Mouse (Mus musculus) kidney, postnatal 36 days (tissue): Measurements from ENCODE around the gene Fam171a2.

Experiments used
- DNase-seq, 2 experiments: peaks; one replicate each; pipeline ENCODE4 v3.0.0; 2021 to 2022; ENCODE audit warnings: mixed read lengths in 2 of 2

Fam171a2 gene

DNA sequence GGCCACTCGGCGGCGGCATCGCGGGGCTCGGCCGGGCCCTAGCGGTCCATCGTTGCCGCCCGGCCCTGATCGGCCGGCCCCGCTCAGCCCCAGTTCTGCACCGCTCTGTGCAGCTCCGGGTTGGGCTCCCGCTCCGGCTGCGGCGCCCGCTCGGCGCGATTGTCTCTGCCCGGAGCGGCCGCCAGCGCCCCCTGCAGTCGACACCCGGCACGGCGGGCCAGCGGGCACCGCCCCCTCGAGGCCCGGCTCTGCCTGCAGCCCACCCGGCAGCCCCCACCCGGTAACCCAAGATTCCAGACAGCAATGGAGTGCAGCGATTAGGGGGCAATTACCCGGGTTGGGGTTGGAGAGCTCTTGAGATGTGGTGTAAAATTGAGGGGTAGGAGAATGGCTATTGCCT is at the start of gene Fam171a2:
TSS of gene Fam171a2 (minus strand) at position 186 of the 400 bp plus-strand sequence.
- DNase-seq = peak in 1 of 2 experiments; percentile 85

DNA sequence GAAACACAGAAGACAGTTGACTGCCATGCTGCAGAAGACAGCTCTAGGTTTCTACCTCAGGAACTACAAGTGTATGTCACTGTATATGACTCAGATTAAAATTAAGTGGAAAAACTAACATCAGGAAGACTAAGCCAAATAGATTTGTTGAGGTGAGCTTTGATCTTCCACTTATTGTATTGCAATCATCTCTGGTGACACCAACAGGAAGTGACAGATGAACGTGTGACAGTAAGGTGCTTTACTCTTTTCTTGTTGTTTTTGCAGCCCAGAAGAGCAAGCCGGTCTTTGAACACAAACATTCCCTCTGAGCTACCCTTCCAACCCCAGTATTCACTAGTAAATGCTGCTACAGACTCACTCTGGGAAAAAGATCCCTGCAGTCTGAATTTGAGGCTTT is 49.2 kb upstream of the Fam171a2 start:
- DNase-seq = no peak

DNA sequence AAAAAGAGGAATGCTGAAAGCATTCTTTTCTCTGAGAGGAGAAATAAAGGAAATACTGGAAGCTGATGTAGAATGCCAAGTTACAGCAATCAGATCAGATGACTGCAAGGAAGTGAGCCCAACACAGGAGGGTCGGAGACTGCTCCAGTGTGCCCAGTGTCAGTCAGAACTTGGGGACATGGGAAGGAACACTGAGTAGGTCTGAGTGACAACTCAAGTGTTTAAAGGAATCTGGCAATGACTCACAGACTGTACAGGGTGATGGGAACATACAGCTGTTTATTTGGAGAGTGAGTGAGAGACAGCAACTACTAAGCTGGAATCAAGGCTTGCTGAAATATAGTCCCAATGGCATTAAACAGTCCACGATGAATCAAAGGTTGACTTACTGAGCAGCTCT is 48.7 kb upstream of the Fam171a2 start:
- DNase-seq = no peak

DNA sequence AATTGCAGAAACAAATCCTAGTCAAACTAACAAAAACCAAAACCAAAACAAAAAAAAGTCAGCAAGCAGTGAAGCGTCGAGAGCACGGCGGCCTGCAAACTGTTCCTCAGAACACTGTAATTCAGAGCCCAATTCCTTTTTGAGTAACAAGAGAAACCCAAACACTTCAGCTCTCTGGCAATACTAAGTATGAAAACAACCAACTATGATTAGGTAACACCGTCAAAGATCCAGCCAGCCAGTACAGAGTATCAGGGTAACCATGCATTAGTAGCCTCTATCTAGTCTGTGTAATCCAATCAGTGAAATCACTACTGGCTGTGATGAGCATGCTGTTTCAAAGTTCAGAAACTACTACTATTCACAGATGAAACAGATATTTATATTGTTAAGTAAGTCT is 48.3 kb upstream of the Fam171a2 start:
- DNase-seq = no peak

DNA sequence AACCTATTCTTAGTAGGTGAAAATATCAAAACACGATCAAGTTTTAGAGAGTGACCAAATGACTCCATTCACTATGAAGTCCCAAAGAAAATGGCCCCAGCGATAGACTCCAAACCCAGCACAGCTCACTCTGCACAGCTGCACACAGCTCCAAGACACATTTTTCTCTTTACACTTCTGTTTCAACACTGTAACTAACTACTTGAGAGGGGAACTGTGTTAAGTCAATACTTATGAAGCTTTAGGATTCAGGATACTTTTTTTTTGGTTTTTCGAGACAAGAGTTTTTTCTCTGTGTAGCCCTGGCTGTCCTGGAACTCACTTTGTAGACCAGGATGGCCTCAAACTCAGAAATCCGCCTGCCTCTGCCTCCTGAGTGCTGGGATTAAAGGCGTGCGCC is 47.6 kb upstream of the Fam171a2 start:
- no peak for DNase-seq

DNA sequence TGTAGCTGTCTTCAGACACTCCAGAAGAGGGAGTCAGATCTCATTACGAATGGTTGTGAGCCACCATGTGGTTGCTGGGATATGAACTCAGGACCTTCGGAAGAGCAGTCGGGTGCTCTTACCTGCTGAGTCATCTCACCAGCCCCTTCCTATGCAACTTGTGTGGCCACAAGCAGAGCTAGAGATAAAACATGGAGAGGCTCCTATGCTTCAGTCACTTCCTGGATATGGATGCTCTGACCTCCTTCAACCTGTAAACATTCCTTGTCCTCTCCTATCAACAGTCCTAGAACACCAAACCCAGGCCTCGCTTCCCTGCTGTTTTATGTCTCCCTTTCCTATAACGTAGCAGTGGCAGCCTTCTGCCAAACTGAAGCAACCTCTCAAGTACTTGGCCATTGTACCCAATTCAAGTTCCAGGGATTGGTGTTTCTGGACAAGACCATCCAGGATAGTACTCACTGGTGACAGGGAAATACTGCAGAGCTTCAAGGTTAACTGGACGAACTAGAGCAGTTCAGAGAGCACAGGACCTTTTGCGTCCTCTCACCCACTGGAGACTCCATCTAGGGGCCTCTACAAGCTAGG is 46.7 kb upstream of the Fam171a2 start:
- DNase-seq = no peak

DNA sequence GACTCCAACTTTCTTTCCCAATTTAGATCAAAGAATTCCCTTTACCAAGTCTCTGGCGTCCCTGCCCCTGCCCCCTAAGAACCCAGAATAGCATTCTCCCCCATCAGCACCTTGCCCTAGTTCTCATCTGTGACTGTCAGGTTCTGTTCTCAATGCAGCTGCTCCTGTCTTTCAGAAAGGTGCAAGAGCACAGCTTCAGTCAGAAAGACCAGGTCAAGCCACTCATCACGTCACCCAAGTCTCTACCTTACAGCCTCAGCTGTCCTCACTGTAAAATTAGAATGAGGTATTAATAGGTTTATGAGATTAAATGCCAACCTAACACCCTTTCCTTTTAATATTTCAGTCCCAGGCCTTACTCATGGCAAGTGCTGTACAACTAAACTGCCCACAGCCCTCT is 45.8 kb upstream of the Fam171a2 start:
- no peak for DNase-seq

DNA sequence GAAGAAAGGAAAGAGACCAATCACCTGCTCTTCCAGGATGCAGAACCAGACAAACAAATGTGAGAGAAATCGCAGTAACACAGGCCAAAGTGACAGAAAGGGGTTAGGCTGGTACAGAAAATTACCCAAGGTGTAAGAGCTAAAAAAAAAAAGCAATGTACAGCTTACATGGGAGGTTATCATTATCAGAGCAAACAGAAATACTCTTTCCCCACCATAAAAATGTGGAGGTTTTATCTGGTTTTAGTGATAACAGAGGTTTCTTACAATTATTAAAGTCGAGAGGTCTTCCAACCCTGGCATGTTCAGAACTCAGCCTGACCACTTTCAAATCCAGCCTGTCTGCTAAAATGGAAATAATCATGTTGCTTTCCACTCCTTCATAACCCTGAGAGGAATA is 40.4 kb upstream of the Fam171a2 start:
- DNase-seq = no peak

DNA sequence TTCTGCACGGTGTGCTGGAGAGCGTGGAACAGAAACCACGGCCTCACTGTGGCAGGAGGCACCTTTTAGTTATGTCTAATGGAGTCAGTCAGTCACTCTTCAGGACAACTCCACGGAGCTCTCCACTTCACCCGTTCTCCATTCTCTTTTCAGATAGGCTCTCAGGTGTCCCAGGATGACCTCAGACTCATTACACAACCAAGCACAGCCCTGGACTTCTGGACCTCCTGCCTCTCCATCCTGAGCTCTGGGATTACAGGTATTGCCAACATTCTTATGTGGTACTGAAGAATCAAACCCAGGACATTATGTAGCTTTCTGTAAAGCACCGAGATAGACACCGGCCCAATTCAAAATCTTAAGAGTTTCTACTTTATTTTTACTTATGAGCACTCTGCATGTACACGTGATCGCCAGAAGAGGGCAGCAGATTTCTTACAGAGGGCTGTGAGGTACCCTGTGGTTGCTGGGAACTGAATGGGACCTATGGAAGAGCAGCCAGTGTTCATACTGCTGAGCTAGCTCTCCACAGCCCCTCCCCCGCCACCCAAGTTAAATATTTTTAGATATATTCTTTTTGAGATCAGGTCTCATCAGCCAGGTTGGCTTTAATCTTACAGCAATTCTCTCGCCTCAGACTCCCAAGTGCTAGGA is 39.4 kb upstream of the Fam171a2 start:
- peak; percentile 67 to 71 for DNase-seq

DNA sequence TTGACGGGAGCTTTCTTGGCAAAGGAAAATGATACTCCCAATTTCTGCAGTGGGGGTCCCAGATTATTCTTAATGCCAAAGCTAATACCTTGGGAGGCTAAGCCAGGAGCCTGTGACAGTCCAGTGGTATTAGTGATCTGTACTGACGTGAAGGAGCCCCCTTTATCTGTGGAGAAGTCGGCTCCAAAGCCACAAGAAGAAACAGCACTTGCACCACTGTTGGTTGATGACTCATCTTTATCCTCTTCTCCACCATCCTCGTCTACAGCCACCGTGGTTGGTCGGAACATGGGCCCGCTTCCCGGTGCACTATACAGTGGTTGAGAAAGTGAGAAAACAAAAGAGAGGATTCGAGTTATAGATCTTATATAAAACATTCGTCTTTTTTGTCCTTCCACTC is 34.3 kb upstream of the Fam171a2 start:
- DNase-seq = no peak

DNA sequence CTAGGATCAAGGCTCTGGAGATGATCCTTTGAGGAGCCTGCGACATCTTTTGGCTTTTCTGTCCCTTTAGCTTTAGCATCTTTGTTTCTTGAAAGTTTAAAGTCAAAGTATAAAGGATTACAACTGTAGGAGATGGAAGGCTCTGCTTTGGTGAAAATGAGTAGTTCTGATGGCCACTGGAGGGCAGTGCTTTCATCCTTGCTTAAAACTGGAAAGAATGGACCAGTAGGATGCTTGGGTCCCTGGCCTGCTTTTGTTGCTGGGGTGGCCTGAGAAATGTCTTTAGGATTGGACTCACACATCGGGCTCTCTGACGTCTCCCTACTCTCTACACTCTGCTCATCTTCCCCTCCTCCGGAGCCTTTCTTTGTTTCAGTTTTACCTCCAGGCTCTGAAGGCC is 33.4 kb upstream of the Fam171a2 start:
- peak in 1 of 2 experiments; percentile 29 for DNase-seq

DNA sequence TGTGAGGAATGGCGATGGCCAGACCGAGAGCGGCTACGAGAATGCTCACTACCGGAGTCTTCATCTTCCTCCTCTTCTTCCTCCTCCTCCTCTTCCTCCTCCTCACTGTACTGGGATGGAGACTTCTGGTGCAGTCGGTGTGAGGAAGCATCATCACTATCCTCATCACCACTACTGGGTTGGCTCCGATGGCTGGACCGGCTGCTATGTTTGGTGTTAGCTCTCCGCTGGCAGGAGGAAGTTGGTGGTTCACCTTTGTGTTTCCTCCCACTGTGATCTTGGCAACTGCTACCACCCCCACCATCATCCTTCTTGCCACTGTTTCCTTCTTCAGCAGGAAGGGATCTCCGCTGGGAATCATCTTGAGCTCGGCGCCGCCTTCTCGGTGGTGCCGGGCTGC is 32.6 kb upstream of the Fam171a2 start:
- no peak for DNase-seq

DNA sequence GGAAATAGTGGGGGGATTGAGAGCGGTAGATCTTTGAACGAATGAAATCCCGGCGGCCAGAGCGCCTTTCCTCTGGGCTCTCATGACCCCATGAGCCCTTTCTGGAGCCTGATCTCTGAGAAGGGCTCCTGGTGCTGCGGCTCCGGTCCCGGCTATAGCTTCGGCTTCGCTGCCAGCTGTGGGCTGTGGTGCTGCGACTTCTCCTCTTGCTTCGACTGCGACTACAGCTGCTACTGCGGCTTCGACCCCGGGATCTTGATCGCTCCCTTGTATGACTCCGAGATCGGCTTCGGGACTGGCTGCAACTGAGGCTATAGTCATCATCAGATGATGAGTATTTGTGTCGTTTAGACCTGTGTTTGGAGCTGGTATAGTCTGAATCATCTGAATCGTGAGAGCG is 32.1 kb upstream of the Fam171a2 start:
- no peak for DNase-seq

DNA sequence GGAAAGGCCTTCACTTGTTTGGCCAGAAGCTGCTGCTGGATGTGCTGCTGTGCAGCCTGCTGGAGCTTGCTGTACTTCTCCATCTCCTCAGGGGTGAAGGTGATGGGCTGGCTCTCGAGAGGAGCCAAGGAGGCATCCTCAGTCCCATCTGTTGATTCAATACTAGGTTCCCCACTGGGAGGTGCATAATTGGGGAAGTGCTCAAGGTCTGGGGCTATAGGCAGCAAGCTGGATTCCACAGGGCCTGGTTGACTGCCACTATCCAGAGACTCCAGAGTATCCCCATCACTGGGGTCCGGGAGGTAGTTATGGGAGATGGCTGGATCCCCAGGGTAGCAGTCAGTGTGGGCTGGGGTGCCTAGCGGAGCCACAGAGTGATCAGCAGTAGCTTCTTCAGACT is 31.2 kb upstream of the Fam171a2 start:
- DNase-seq = no peak

DNA sequence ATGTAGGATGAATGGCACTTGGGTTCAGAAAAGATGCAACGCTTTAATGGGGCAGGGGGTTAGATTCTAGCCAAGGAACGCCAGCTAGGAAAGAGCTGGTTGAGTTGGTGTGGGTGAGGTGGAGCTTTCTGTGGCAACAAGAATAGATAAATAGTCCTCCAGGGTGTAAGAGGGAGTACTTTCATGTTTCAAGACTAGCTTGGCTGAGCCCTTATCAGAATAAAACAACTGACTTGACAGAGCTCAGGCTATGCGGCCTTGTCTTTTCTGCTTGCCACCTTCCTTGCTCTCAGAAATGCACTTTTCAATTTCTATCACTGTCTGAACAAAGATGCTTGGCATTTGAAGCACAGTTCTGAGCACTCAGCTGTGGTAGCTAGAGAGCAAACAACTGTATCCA is 27.5 kb upstream of the Fam171a2 start:
- DNase-seq = no peak

DNA sequence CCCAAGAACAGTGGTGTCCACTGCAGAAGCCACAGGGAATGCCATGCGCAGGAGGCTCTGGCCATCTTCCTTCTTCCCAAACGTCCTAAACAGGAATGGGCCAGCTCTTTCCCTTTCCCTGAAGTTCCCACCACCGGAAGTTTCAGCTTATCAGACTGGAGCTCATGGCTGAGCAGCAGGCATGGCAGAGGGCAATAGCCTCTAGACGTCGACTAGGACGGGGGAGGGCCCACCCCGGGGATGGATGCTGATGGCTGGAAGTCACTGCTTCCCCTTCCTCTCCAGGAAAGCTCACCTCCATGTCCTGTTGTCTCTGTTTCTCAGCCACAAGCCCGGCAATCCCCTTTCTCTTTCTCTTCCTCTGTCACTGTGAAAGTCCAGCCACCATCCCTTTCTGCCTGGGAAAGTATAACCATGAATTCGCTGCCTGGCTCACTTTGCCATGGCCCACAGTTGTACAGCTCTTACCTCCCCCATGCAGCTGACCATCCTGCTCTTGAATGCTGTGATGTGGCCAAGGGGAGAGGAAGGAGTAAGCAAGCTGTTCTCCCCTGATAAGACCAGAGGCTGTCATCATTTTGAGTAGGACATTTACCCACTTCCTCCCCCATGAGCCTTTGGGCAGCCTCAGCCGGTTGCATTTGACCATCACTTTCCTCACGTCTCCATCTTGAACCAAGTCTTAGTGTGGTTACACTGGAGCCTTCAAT is 22.3 kb upstream of the Fam171a2 start, which contains the start of gene Itga2b:
TSS of gene Itga2b (minus strand) at position 475 of the 710 bp plus-strand sequence.
- no peak for DNase-seq

DNA sequence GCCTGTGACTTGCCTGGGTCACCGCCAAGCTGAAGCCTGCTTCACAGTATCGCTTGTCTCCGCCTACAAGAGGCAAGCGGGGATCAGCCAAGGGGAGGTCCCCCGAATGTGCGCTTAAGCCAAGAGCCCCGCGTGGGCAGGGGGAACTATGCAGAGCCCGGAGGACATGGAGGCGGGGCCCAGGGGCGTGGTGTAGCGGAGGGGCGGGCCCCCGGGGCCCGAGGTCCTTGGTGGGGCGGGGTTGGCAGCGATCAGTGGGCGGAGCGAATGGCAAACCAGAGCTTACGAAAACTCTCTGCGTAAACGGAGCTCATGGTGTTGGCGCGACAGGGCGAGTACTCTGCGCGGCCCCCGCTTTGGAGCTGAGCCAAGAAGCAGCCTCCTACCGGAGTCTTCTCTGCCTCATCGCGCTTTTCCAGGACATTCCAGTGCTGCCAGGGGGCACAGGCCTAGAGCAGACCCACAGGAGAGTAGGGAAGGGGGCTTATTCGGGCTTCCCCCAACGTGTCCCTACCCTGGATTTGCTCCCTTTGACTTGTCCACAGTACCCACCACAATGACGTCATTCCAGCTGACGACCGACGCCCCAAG is 19.7 kb upstream of the Fam171a2 start:
- peak; percentile 97 to 99 for DNase-seq

DNA sequence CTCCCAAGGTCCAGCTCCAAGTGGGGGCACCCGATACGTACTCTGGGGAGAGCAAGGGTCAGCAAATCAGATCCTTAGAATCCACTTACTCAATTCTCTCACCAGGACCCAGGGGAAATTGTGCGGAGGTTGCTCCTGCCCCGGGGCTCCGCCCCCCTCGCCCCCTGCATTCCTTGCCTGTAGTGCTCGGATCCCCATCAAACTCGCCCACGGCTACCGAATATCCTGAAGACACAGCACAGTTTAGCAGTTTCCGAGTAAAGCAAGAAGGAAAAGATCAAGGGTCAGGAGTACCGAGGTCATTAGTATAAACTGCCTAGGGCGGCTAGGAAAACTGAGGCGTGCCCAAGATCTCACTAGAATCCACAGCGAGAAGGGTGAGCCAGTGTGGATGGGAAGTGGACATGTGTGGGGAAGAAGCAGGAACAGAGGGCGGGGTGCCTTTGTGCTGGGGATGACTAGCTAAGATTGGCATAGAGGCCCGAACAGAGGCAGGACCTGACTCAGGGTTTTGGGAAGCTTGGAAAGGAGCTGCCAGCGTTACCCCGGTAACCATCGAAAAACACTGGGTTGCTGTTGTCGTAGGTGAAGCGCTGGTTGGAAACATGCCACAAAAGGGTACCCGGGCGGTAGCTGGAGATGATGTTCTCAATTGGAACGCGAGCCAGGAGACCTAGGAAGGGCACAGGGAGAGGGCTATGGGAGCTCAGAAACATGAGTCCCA is 18.4 kb upstream of the Fam171a2 start:
- DNase-seq = peak; percentile 64 to 68

DNA sequence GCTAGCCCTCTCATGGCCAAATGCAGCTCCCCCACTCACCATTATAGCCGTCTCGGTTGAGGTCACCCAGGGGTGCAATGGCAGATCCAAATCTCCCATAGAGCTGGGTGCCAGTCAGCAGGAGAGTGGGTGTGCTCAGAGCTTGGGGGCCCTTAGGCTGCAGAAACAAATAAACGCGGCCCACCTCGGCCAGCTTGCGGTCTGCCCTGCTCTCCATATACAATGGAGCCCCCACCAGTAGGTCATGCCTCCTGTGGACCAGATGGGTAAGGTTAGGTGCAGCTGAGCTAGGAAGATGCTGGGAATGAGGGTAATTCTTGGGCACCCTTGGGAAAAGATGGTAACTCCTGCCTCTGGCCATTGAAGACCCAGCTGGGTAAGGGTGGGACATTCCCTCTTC is 17.4 kb upstream of the Fam171a2 start:
- DNase-seq = no peak

DNA sequence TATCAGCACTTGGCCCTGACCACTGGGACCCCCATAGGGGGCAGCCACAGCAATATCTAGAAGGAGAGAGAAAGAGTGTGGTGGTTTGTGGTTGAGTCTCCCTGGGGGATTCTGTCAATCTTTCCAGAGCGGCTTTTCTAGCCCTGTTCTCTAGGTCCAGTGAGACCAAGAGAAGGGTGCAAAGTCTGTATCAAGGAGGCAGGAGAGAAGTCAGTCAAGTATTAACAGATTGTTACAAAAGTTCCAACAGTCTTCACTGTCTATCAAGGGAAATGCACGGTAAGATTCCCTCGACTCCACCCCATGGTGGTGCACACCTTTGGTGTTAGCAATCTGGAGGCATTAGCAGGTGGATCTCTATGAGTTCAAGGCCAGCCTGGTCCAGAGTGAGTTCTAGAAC is 14.3 kb upstream of the Fam171a2 start:
- DNase-seq = peak; percentile 52 to 72

DNA sequence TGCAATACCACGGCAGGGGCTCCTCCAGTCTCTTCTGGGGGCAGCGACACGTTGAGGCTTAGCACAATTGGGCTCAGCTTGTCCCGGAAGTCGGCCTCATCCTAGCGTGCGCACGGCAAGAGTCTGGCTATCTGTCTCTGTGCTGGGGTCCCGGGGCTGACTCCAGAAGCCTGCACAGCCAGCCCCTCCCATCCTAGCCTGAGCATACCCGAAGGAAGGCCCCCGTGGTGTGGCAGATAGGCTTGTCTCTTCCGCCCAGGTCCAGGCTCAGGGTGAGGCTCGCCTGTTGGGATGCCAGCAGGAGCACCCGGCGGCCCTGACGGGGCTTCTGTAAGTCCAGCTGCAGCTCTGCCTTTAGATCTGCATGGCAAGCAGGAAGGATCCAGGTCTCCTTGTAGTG is 13.1 kb upstream of the Fam171a2 start:
- DNase-seq = no peak

DNA sequence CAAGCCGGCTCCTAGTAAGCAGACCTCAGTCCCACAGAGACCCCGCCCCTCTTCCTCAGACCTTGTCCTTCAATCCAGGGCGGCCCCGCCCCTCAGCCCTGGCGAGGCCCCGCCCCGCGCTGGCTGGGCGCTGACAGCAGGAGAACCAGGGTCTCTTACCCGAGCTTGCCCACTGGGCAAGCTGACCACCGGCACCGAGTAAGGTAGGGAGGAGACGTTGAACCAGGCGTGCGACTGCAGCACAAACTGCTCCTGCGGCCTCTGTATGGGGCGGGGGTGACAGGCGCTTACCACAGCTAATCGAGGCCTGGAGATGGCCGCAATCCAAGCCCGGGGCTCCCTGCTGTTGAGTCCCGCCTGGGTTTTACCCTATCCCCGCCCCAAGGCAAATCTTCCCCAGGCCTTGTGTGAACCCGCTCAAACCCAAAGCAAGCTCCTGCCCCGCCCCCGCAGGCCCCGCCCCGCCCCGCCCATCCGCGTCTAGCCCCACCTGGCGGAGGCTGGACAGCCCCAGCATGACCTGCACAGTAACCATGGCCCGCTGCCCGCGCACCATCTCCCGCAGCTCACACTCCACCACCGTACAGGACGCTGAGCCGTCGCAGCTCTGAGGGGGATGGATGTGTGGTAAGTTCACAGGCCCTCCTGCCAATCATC is 8.4 kb upstream of the Fam171a2 start:
- peak; percentile 88 to 90 for DNase-seq

DNA sequence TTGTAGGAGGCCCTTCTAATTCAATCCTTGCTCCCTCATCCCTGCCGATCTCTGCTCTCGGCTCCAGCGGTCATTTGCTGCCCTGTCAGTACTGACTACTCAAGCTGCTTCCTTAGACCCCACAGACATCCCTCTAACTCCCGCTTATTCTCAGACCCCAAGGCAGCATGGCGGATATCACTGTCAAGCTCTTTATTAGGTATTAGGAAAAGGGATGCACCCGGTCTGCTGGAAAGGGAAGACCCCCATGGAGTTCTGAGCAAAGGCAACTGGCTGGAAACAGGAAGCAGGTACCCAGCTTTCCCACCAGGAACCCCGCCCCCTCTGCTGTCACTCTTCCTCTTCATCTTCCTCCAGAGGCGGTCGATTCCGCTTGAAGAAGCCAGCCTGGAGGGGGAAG is 5.6 kb upstream of the Fam171a2 start:
- no peak for DNase-seq
